Mouse (Mus musculus): ENCODE data around the gene Adat1.

GRCm38 (mm10) chr8:111929648-111930344 lies 62.3 kb downstream of the Adat1 start:
- TF ChIP-seq CTCF (IDR thresholded peaks at IDR 0.05; ENCODE audit: low read depth, low read length) (no peak), POLR2A (IDR thresholded peaks at IDR 0.05; ENCODE audit: extremely low read depth, insufficient read depth, low read length) (no peak)
